Mouse (Mus musculus) olfactory bulb, adult 2 months (tissue): ENCODE measurements around the gene Psmd7.

Experiments
- CTCF ChIP-seq: fragments of 200-500 bp; IDR thresholded peaks from 2 replicates; pipeline ENCODE4 v1.5.1; 2012; ENCODE audit warnings: low read depth, mild to moderate bottlenecking, low read length, moderate library complexity; ENCODE audit not compliant: insufficient read depth
- POLR2A ChIP-seq: fragments of 200-500 bp; IDR thresholded peaks from 2 replicates; pipeline ENCODE4 v1.6.1; 2012; ENCODE audit warnings: mild to moderate bottlenecking, low read depth, low read length, moderate library complexity; ENCODE audit not compliant: insufficient read depth

- no peak for TF ChIP-seq CTCF
- TF ChIP-seq POLR2A: no peak
Observed at GRCm38 (mm10) chr8:107603026-107603425, 14.8 kb upstream of the Psmd7 start.
